Mouse (Mus musculus) neural tube, embryonic 15.5 days (tissue): ENCODE measurements around the gene Adgrd1. TPM values are rescaled to one million over a fixed set of nuclear protein-coding genes. Genes with fewer than 3 reads are reported as not detected.

Experiments used
- ATAC-seq: fragments of 200-750 bp; cut with Nextera tagmentation; 2 replicates; pipeline ENCODE4 v1.8.0; 2017; ENCODE audit warnings: mild to moderate bottlenecking, moderate TSS enrichment, moderate library complexity; ENCODE audit not compliant: low FRiP score
- H3K27ac ChIP-seq: fragments of 300-500 bp; sonication (generic); replicated peaks from 2 replicates; pipeline ENCODE4 v1.5.1; 2015; ENCODE audit warnings: mild to moderate bottlenecking, inconsistent platforms
- H3K27me3 ChIP-seq: fragments of 300-500 bp; sonication (generic); replicated peaks from 2 replicates; pipeline ENCODE4 v1.6.1; 2015; ENCODE audit warnings: inconsistent platforms
- H3K36me3 ChIP-seq: fragments of 300-500 bp; sonication (generic); 2 replicates; pipeline ENCODE4 v1.6.1; 2015; ENCODE audit warnings: inconsistent platforms
- H3K4me1 ChIP-seq: fragments of 300-500 bp; sonication (generic); 2 replicates; pipeline ENCODE4 v1.6.1; 2015; ENCODE audit warnings: inconsistent platforms
- H3K4me2 ChIP-seq: fragments of 300-500 bp; sonication (generic); 2 replicates; pipeline ENCODE4 v1.6.1; 2015; ENCODE audit warnings: inconsistent platforms, mild to moderate bottlenecking, moderate library complexity
- H3K4me3 ChIP-seq: fragments of 300-500 bp; sonication (generic); replicated peaks from 2 replicates; pipeline ENCODE4 v1.5.1; 2015; ENCODE audit warnings: mild to moderate bottlenecking, inconsistent platforms
- H3K9ac ChIP-seq: fragments of 300-500 bp; sonication (generic); replicated peaks from 2 replicates; pipeline ENCODE4 v1.6.1; 2015; ENCODE audit warnings: mild to moderate bottlenecking, inconsistent platforms
- H3K9me3 ChIP-seq: fragments of 300-500 bp; sonication (generic); replicated peaks from 2 replicates; pipeline ENCODE4 v1.6.1; 2016; ENCODE audit warnings: inconsistent platforms
- WGBS: fragments of 180-500 bp; shearing (Covaris S2); methylation state at CpG from one replicate; pipeline ENCODE4 v1.1.7; 2015; ENCODE audit warnings: mixed read lengths; 5-methylcytosine and 5-hydroxymethylcytosine counted together
- polyA plus RNA-seq: library from polyadenylated mRNA; unstranded; fragments of >200 nt; fragmentation: Nextera tagmentation; extraction: Ambion mirVana; gene quantifications from 2 replicates; pipeline ENCODE4 v1.2.1, GENCODE M21; 2015

Gene Adgrd1
- polyA plus RNA-seq, 1 experiment from 2014 or later, result 0.38 TPM

- H3K27ac ChIP-seq, result no peak overlapping the region
- no peak for ATAC-seq
- H3K4me3 ChIP-seq, result no peak overlapping the region
- H3K36me3 ChIP-seq, result no peaks in the 10 kb centered on the region
- H3K9ac ChIP-seq, result no peak overlapping the region
- no peaks in the 10 kb centered on the region for H3K27me3 ChIP-seq
- H3K4me1 ChIP-seq, result peaks cover 21% of the 10 kb centered on the region
- H3K9me3 ChIP-seq, result no peaks in the 10 kb centered on the region
- WGBS, result 79% methylated on average over 4 of the region's 4 CpGs
- H3K4me2 ChIP-seq, result no peak overlapping the region
Observed at GRCm38 (mm10) chr5:129243120-129243519, 146.6 kb downstream of the Adgrd1 start.

- H3K4me2 ChIP-seq, result no peak overlapping the region
- peaks cover 21% of the 10 kb centered on the region for H3K4me1 ChIP-seq
- H3K27ac ChIP-seq, result no peak overlapping the region
- H3K9me3 ChIP-seq, result no peaks in the 10 kb centered on the region
- 54% methylated on average over 5 of the region's 5 CpGs for WGBS
- no peak for ATAC-seq
- H3K36me3 ChIP-seq, result no peaks in the 10 kb centered on the region
- H3K9ac ChIP-seq, result no peak overlapping the region
- H3K27me3 ChIP-seq, result no peaks in the 10 kb centered on the region
- H3K4me3 ChIP-seq, result no peak overlapping the region
Observed at GRCm38 (mm10) chr5:129244392-129244791, 147.8 kb downstream of the Adgrd1 start.

GRCm38 (mm10) chr5:129249080-129249479 lies 152.5 kb downstream of the Adgrd1 start:
- H3K4me2 ChIP-seq, result no peak overlapping the region
- no peak overlapping the region for H3K9ac ChIP-seq
- no peaks in the 10 kb centered on the region for H3K36me3 ChIP-seq
- no peak for ATAC-seq
- no peak overlapping the region for H3K4me3 ChIP-seq
- no peaks in the 10 kb centered on the region for H3K27me3 ChIP-seq
- H3K9me3 ChIP-seq, result no peaks in the 10 kb centered on the region
- 87% methylated on average over 8 of the region's 8 CpGs for WGBS
- peaks cover 3% of the 10 kb centered on the region for H3K4me1 ChIP-seq
- H3K27ac ChIP-seq, result no peak overlapping the region

Other genes starting within 250 kb of the Adgrd1 start
- 5.8 and 7.0 TPM in 2 replicates for gene Rimbp2, start 143.3 kb upstream of the Adgrd1 start, polyA plus RNA-seq
- 20.1 and 20.5 TPM in 2 replicates for gene Stx2, start 88.2 kb upstream of the Adgrd1 start, polyA plus RNA-seq
- gene Ran, start 76.7 kb upstream of the Adgrd1 start, polyA plus RNA-seq, result 311 and 368 TPM in 2 replicates